Mouse (Mus musculus): ENCODE results near the gene Snrnp70. TPM values are rescaled to one million over a fixed set of nuclear protein-coding genes. Genes with fewer than 3 reads are reported as not detected.
"Not testable (repeated sequence)": the region's sequence is repeated elsewhere in the genome, so short reads cannot be mapped to it uniquely, and the experiment has no call there.

The Snrnp70 gene
- total RNA-seq, 2 experiments from 2014 or later = 341 to 386 TPM

DNA sequence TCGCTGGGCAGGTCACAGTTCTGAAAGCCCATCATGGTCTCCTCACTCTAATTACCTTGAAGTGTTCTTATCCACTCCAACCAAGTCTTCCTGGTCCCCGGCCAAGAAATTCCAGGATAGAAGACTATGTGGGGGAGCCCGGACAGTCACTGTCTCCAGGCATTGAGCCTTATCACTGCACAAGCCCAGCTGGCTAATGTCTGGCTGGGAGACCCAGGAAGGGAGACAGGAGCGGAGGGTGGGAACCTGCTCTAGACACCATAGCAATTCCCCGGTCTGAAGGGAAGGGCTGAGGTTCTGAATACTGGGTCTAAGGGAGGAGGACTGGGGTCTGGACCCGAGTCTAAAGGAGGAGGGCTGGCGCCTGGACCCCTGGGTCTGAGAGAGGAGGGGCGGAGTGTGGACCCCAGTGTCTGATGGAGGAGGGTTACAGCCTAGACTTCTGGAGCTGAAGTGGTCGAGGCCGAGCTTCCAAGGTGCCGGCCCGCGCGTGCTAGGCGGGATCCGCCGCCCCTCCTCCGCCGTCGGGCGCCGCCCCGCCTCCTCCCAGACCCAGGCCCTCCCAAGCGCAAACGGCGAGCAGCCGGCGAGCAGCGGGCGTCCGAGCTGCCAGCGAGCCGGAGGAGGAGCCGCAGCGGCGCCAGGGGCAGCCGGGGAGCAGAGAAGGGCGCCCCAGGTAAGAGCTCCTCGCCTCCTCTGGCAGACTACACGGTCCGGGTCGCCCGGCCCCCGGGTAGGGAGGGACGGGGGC, 17.7 kb upstream of the Snrnp70 start, which contains the start of gene Ntf5:
Ntf5 (plus strand) TSS at position 583 of the 751 bp plus-strand sequence.
- no peak for DNase-seq (ENCODE audit: low spot score in 2 of 2)
- intact Hi-C loops (cut with DNase I) = no loop called here

GRCm38 (mm10) chr7:45412421-45412820, 16.9 kb upstream of the Snrnp70 start:
- intact Hi-C loops (cut with DNase I) = no loop called here
- no peak for DNase-seq (ENCODE audit: low spot score in 2 of 2)

DNA sequence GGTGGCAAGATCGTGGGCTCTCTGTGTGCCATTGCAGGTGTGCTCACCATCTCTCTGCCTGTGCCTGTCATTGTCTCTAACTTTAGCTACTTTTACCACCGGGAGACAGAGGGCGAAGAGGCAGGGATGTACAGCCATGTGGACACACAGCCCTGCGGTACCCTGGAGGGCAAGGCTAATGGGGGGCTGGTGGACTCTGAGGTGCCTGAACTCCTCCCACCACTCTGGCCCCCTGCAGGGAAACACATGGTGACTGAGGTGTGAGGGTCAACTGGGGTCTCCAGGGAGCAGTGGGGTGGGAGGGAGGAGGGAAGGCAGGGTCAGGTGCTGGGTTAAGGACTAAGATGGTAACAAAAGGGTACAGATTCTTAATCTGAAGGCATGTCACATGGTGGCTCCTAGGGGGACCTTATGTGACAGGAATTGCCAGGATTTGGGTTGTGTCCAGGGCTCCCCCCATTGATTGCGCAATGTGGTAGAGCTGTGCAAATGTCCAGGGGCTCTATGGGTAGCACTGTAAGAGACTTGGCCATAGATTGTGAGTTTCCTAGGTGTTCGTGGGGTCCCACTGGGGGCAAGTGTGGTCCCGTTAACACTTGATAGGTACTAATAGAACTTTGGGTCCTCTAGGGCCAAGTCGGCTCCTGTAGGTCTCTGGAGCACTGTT, 14.1 kb upstream of the Snrnp70 start:
- intact Hi-C loops (cut with DNase I) = no loop called here
- DNase-seq (ENCODE audit: low spot score in 2 of 2) = no peak

- no peak for DNase-seq (ENCODE audit: low spot score in 2 of 2)
- intact Hi-C loops (cut with DNase I) = no loop called here
Measured at GRCm38 (mm10) chr7:45408949-45409348, 13.4 kb upstream of the Snrnp70 start.

GRCm38 (mm10) chr7:45408351-45408750, 12.8 kb upstream of the Snrnp70 start:
- intact Hi-C loops (cut with DNase I) = no loop called here
- no peak for DNase-seq (ENCODE audit: low spot score in 2 of 2)

- intact Hi-C loops (cut with DNase I) = no loop called here
- DNase-seq (ENCODE audit: low spot score in 2 of 2) = no peak
Measured at GRCm38 (mm10) chr7:45407836-45408235, 12.3 kb upstream of the Snrnp70 start.

- intact Hi-C loops (cut with DNase I) = no loop called here
- no peak for DNase-seq (ENCODE audit: low spot score in 2 of 2)
Measured at GRCm38 (mm10) chr7:45406157-45407156, 10.9 kb upstream of the Snrnp70 start.

DNA sequence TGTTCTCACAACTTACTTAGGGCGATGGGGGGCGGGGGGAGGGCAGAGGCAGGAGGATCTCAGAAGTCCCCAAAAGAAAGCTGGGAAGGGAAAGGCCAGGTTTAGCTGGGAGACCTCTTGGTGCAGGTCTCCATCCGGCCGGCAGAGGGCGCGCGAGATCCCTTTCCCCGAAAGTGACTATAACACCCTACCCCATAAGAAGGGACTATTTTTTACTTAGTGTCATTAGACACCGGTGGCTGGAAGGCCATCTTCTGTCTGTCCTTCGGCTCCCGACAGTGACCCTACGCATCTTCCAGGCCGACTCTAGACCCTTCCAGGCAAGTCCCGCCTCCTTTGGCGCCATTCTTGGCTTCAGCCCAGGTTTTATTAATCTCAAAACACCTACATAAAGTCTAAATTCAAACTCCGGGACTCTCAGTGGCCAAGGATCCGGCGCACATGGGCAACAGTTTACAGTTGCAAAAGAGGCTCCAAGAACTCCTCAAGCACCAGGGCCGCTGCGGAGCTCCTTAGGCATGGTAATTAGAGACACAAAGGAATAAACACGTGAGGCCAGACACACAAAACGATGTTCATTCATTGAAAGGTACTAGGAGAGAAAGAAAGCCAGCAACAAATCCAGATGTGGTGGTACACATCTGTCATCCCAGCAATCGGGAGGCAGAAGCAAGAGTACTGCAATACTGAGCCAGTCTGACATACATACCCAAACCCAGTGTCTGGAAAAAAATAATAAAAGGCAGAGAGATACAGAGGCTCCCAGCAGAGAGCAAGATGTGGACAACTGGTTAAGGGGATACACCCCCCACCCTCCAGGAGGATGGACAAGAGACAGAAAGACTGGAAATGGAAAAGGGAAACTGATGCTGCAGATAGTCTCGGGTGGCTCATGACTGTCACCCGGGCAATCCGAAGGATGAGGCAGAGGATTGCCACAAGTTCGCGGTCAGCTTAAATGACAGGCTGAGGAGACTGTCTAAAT, 9.8 kb upstream of the Snrnp70 start, which contains the start of gene Kcna7:
Kcna7 (plus strand) TSS at position 563 of the 985 bp plus-strand sequence.
- intact Hi-C loops (cut with DNase I) = loop anchor here (2.0 kb wide), 1 partner anchor 29 kb away; the partner anchor contains the start of gene Gys1
- peak; percentile 60 to 70 for DNase-seq (ENCODE audit: low spot score in 2 of 2)

DNA sequence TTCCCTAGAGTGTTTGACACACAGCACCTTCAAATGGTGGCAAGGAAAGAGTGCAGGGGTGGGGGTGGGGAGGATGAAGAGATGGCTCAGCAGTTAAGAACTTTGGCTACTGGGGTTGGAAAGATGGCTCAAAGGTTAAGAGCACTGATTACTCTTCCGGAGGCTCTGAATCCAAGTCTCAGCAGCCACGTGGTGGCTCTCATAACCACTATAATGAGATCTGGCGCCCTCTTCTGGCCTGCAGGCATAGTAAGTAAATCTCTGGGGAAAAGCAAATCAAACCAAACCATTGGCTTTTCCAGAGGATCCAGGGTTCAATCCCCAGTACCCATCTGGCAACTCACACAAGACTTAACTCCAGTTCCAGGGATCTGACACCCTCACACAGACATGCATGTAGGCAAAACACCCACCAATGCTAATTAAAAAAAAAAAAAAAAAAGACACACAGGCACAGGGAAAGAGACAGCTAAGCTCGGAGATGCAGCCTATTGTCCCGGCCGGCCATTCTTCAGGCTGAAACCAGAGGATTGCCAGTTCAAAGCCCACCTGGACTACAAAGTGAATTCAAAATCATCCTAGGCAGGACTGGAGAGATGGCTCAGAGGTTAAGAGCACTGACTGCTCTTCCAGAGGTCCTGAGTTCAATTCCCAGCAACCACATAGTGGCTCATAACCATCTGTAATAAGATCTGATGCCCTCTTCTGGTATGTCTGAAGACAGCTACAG, 8.2 kb upstream of the Snrnp70 start:
- peak; percentile 23 to 31 for DNase-seq (ENCODE audit: low spot score in 2 of 2)
- intact Hi-C loops (cut with DNase I) = loop anchor here (2.0 kb wide), 1 partner anchor 31 kb away; the partner anchor contains the start of gene Gys1

- intact Hi-C loops (cut with DNase I) = no loop called here
- no peak for DNase-seq (ENCODE audit: low spot score in 2 of 2)
Measured at GRCm38 (mm10) chr7:45401521-45402085, 6.1 kb upstream of the Snrnp70 start.

DNA sequence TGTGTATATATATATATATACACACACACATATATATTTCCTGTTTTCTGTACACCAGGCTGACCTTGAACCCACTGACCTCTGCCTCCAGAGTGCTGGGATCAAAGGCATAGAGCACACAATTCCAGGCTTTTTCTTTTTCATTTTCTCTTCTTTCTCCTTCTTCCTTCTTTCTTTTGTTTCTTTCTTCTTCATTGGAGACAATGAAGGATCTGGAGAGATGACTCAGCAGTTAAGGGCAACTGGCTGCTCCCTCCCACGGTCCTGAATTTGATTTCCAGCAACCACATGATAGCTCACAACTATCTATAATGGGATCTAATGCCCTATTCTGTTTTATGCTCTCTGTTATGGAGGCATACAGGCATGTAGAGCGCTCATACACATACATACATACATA, 1.2 kb upstream of the Snrnp70 start:
- DNase-seq (ENCODE audit: low spot score in 2 of 2) = no peak
- intact Hi-C loops (cut with DNase I) = no loop called here

DNA sequence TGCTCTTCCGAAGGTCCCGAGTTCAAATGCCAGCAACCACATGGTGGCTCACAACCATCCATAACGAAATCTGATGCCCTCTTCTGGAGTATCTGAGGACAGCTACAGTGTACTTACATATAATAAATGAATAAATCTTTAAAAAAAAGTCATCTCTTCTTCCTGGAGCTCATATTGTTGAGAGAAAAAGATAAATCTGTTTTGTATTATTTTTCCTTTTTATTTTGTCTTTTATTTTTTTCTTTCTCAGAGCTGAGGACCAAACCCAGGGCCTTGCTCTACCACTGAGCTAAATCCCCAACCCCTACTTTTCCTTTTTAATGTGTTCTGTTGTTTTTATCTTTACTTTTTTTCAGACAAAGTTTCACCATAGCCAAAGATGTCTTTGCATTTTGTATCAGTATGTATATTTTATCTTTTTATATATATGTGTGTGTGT, 814 bp upstream of the Snrnp70 start:
- DNase-seq (ENCODE audit: low spot score in 2 of 2); intact Hi-C loops (cut with DNase I): not testable (repeated sequence)

- DNase-seq (ENCODE audit: low spot score in 2 of 2) = no peak
- intact Hi-C loops (cut with DNase I) = loop anchor here (2.0 kb wide), 1 partner anchor 18 kb away; no protein-coding TSS in a partner anchor
Measured at GRCm38 (mm10) chr7:45395129-45395541, 407 bp downstream of the Snrnp70 start.

GRCm38 (mm10) chr7:45386077-45386476, 9.5 kb downstream of the Snrnp70 start:
- intact Hi-C loops (cut with DNase I) = no loop called here
- DNase-seq (ENCODE audit: low spot score in 2 of 2) = no peak

- peak in 1 of 2 experiments; percentile 68 for DNase-seq (ENCODE audit: low spot score in 2 of 2)
- intact Hi-C loops (cut with DNase I) = loop anchor here (2.0 kb wide), 1 partner anchor 19 kb away; the partner anchor contains the start of gene Snrnp70
Measured at GRCm38 (mm10) chr7:45376057-45376456, 19.5 kb downstream of the Snrnp70 start.

GRCm38 (mm10) chr7:45374620-45375019, 20.9 kb downstream of the Snrnp70 start:
- intact Hi-C loops (cut with DNase I) = no loop called here
- DNase-seq (ENCODE audit: low spot score in 2 of 2) = no peak

GRCm38 (mm10) chr7:45372371-45372770, 23.2 kb downstream of the Snrnp70 start:
- no peak for DNase-seq (ENCODE audit: low spot score in 2 of 2)
- intact Hi-C loops (cut with DNase I) = no loop called here
